Mouse (Mus musculus): ENCODE measurements around the gene Cnih3. TPM values are rescaled to one million over a fixed set of nuclear protein-coding genes. Genes with fewer than 3 reads are reported as not detected.

Gene Cnih3
- total RNA-seq, 1 experiment: 0.22 TPM

DNA sequence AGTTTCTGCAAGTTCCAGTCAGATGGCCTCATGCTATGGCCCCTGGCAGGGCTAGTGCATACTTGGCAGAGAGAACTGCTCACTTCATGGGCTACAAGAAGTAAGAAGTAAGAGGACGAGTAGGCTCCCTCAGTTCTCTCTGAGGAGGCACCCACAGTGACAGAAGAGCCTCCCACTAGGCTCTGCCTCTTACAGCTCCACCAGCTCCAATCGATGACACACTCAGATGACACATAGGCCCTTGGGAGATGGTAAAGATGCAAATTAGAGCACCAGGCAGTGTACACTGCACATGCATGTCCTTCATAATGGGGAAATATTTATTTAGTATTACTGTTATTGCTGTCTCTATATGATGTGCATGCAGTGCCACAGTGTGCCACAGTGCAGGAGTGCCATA lies 62.6 kb downstream of the Cnih3 start:
- no peaks in the 10 kb centered on the region for H3K36me3 ChIP-seq (ENCODE audit: control insufficient read depth, insufficient read depth, low read length, poor library complexity, severe bottlenecking)
- H3K9me3 ChIP-seq (ENCODE audit: control insufficient read depth, insufficient read depth, low read depth, low read length): 0 out of 2 replicates have a peak, but pooled peaks cover 1% of the 10 kb centered on the region
- no peaks in the 10 kb centered on the region for H3K4me1 ChIP-seq (ENCODE audit: control insufficient read depth in 2 of 2, insufficient read depth in 2 of 2, low read length in 2 of 2, poor library complexity in 1 of 2)
- in situ Hi-C loops (cut with MboI; ENCODE audit: low sequenced_read_pairs in 2 of 2, unreplicated experiment in 2 of 2): no loop called here
- H3K27ac ChIP-seq (ENCODE audit: insufficient read depth, low read depth, low read length, poor library complexity, severe bottlenecking): no peak overlapping the region
- H3K9ac ChIP-seq (ENCODE audit: insufficient read depth, low read depth, low read length, poor library complexity, severe bottlenecking): no peak overlapping the region
- no peak for TF ChIP-seq ZC3H11A (IDR thresholded peaks at IDR 0.05; ENCODE audit: borderline replicate concordance, low read depth, low read length)
- TF ChIP-seq HCFC1 (IDR thresholded peaks at IDR 0.05; ENCODE audit: borderline replicate concordance, insufficient read depth, low read length): no peak
- no peak for TF ChIP-seq ZNF384 (IDR thresholded peaks at IDR 0.05; ENCODE audit: low read depth, low read length)
- TF ChIP-seq CHD2 (IDR thresholded peaks at IDR 0.05; ENCODE audit: low read depth, low read length): no peak
- DNase-seq (ENCODE audit: low read depth, low spot score): no peak
- no peak overlapping the region for H3K4me3 ChIP-seq (ENCODE audit: insufficient read depth in 1 of 2, low read depth in 1 of 2, low read length in 2 of 2, poor library complexity in 1 of 2, severe bottlenecking in 1 of 2)

DNA sequence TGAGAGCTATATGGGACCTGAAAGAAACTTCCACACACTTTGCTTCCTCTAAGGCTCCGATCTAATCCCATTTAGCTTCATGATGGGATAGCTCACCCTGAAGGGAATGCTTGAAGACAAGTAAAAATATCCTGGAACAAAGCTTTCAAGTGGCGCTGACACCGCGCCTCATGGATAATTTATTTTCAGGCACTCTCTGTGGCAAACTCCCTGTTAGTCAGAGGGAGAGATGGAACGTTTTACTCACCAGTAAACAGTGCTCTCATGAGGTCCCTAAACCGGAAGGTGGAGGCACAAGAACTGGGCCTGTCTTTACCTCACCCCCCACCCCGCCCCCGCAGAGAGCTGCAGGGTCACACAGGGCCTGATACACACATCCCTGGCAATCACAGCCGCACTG lies 64.4 kb downstream of the Cnih3 start:
- DNase-seq (ENCODE audit: low read depth, low spot score): no peak
- Histone ChIP-seq H3K27ac (ENCODE audit: insufficient read depth, low read depth, low read length, poor library complexity, severe bottlenecking) (no peak overlapping the region), H3K4me1 (ENCODE audit: control insufficient read depth in 2 of 2, insufficient read depth in 2 of 2, low read length in 2 of 2, poor library complexity in 1 of 2) (no peaks in the 10 kb centered on the region), H3K9ac (ENCODE audit: insufficient read depth, low read depth, low read length, poor library complexity, severe bottlenecking) (no peak overlapping the region), H3K36me3 (ENCODE audit: control insufficient read depth, insufficient read depth, low read length, poor library complexity, severe bottlenecking) (no peaks in the 10 kb centered on the region), H3K4me3 (ENCODE audit: insufficient read depth in 1 of 2, low read depth in 1 of 2, low read length in 2 of 2, poor library complexity in 1 of 2, severe bottlenecking in 1 of 2) (no peak overlapping the region), H3K9me3 (ENCODE audit: control insufficient read depth, insufficient read depth, low read depth, low read length) (0 out of 2 replicates have a peak, but pooled peaks cover 1% of the 10 kb centered on the region)
- TF ChIP-seq HCFC1 (IDR thresholded peaks at IDR 0.05; ENCODE audit: borderline replicate concordance, insufficient read depth, low read length): no peak
- TF ChIP-seq MAFK (IDR thresholded peaks at IDR 0.05; ENCODE audit: insufficient read depth, low read depth, low read length): no peak
- TF ChIP-seq ZNF384 (IDR thresholded peaks at IDR 0.05; ENCODE audit: low read depth, low read length): no peak
- TF ChIP-seq ZC3H11A (IDR thresholded peaks at IDR 0.05; ENCODE audit: borderline replicate concordance, low read depth, low read length): no peak
- TF ChIP-seq CHD2 (IDR thresholded peaks at IDR 0.05; ENCODE audit: low read depth, low read length): no peak
- in situ Hi-C loops (cut with MboI; ENCODE audit: low sequenced_read_pairs in 2 of 2, unreplicated experiment in 2 of 2): no loop called here

GRCm38 (mm10) chr1:181417937-181418523 lies 65.6 kb downstream of the Cnih3 start:
- in situ Hi-C loops (cut with MboI; ENCODE audit: low sequenced_read_pairs in 2 of 2, unreplicated experiment in 2 of 2): no loop called here
- no peak overlapping the region for H3K27ac ChIP-seq (ENCODE audit: insufficient read depth, low read depth, low read length, poor library complexity, severe bottlenecking)
- no peaks in the 10 kb centered on the region for H3K36me3 ChIP-seq (ENCODE audit: control insufficient read depth, insufficient read depth, low read length, poor library complexity, severe bottlenecking)
- no peak overlapping the region for H3K9ac ChIP-seq (ENCODE audit: insufficient read depth, low read depth, low read length, poor library complexity, severe bottlenecking)
- H3K4me3 ChIP-seq (ENCODE audit: insufficient read depth in 1 of 2, low read depth in 1 of 2, low read length in 2 of 2, poor library complexity in 1 of 2, severe bottlenecking in 1 of 2): no peak overlapping the region
- TF ChIP-seq CHD2 (IDR thresholded peaks at IDR 0.05; ENCODE audit: low read depth, low read length): no peak
- TF ChIP-seq ZC3H11A (IDR thresholded peaks at IDR 0.05; ENCODE audit: borderline replicate concordance, low read depth, low read length): no peak
- no peak for TF ChIP-seq HCFC1 (IDR thresholded peaks at IDR 0.05; ENCODE audit: borderline replicate concordance, insufficient read depth, low read length)
- no peaks in the 10 kb centered on the region for H3K9me3 ChIP-seq (ENCODE audit: control insufficient read depth, insufficient read depth, low read depth, low read length)
- DNase-seq (ENCODE audit: low read depth, low spot score): no peak
- no peaks in the 10 kb centered on the region for H3K4me1 ChIP-seq (ENCODE audit: control insufficient read depth in 2 of 2, insufficient read depth in 2 of 2, low read length in 2 of 2, poor library complexity in 1 of 2)

- no peak for DNase-seq (ENCODE audit: low read depth, low spot score)
- Histone ChIP-seq H3K9me3 (ENCODE audit: control insufficient read depth, insufficient read depth, low read depth, low read length) (no peaks in the 10 kb centered on the region), H3K9ac (ENCODE audit: insufficient read depth, low read depth, low read length, poor library complexity, severe bottlenecking) (no peak overlapping the region), H3K36me3 (ENCODE audit: control insufficient read depth, insufficient read depth, low read length, poor library complexity, severe bottlenecking) (no peaks in the 10 kb centered on the region), H3K27ac (ENCODE audit: insufficient read depth, low read depth, low read length, poor library complexity, severe bottlenecking) (no peak overlapping the region), H3K4me3 (ENCODE audit: insufficient read depth in 1 of 2, low read depth in 1 of 2, low read length in 2 of 2, poor library complexity in 1 of 2, severe bottlenecking in 1 of 2) (no peak overlapping the region), H3K4me1 (ENCODE audit: control insufficient read depth in 2 of 2, insufficient read depth in 2 of 2, low read length in 2 of 2, poor library complexity in 1 of 2) (no peaks in the 10 kb centered on the region)
- in situ Hi-C loops (cut with MboI; ENCODE audit: low sequenced_read_pairs in 2 of 2, unreplicated experiment in 2 of 2): no loop called here
- no peak for TF ChIP-seq ZC3H11A (IDR thresholded peaks at IDR 0.05; ENCODE audit: borderline replicate concordance, low read depth, low read length)
- no peak for TF ChIP-seq HCFC1 (IDR thresholded peaks at IDR 0.05; ENCODE audit: borderline replicate concordance, insufficient read depth, low read length)
- no peak for TF ChIP-seq ZNF384 (IDR thresholded peaks at IDR 0.05; ENCODE audit: low read depth, low read length)
Measured at GRCm38 (mm10) chr1:181420080-181420536, 67.7 kb downstream of the Cnih3 start.

- Histone ChIP-seq H3K27ac (ENCODE audit: insufficient read depth, low read depth, low read length, poor library complexity, severe bottlenecking) (no peak overlapping the region), H3K36me3 (ENCODE audit: control insufficient read depth, insufficient read depth, low read length, poor library complexity, severe bottlenecking) (no peaks in the 10 kb centered on the region), H3K9me3 (ENCODE audit: control insufficient read depth, insufficient read depth, low read depth, low read length) (no peaks in the 10 kb centered on the region), H3K4me3 (ENCODE audit: insufficient read depth in 1 of 2, low read depth in 1 of 2, low read length in 2 of 2, poor library complexity in 1 of 2, severe bottlenecking in 1 of 2) (no peak overlapping the region), H3K9ac (ENCODE audit: insufficient read depth, low read depth, low read length, poor library complexity, severe bottlenecking) (no peak overlapping the region), H3K4me1 (ENCODE audit: control insufficient read depth in 2 of 2, insufficient read depth in 2 of 2, low read length in 2 of 2, poor library complexity in 1 of 2) (no peaks in the 10 kb centered on the region)
- no peak for TF ChIP-seq ZC3H11A (IDR thresholded peaks at IDR 0.05; ENCODE audit: borderline replicate concordance, low read depth, low read length)
- TF ChIP-seq HCFC1 (IDR thresholded peaks at IDR 0.05; ENCODE audit: borderline replicate concordance, insufficient read depth, low read length): no peak
- TF ChIP-seq CHD2 (IDR thresholded peaks at IDR 0.05; ENCODE audit: low read depth, low read length): no peak
- TF ChIP-seq ZNF384 (IDR thresholded peaks at IDR 0.05; ENCODE audit: low read depth, low read length): no peak
- no peak for TF ChIP-seq MAFK (IDR thresholded peaks at IDR 0.05; ENCODE audit: insufficient read depth, low read depth, low read length)
- DNase-seq (ENCODE audit: low read depth, low spot score): no peak
- in situ Hi-C loops (cut with MboI; ENCODE audit: low sequenced_read_pairs in 2 of 2, unreplicated experiment in 2 of 2): no loop called here
Measured at GRCm38 (mm10) chr1:181422796-181423195, 70.4 kb downstream of the Cnih3 start.

Data from ES-E14 (cell line).